Mouse (Mus musculus): ENCODE results near the gene Scly.
A peak's percentile ranks its signal among the peaks of the same experiment; 100 is the strongest.

The Scly gene

GRCm38 (mm10) chr1:91297799-91298744 is at the start of gene Scly:
Gene Scly (plus strand): TSS chr1:91298338.
- peak; percentile 97 to 99 for DNase-seq

GRCm38 (mm10) chr1:91248970-91249369 is 49.2 kb upstream of the Scly start:
- DNase-seq = no peak

DNA sequence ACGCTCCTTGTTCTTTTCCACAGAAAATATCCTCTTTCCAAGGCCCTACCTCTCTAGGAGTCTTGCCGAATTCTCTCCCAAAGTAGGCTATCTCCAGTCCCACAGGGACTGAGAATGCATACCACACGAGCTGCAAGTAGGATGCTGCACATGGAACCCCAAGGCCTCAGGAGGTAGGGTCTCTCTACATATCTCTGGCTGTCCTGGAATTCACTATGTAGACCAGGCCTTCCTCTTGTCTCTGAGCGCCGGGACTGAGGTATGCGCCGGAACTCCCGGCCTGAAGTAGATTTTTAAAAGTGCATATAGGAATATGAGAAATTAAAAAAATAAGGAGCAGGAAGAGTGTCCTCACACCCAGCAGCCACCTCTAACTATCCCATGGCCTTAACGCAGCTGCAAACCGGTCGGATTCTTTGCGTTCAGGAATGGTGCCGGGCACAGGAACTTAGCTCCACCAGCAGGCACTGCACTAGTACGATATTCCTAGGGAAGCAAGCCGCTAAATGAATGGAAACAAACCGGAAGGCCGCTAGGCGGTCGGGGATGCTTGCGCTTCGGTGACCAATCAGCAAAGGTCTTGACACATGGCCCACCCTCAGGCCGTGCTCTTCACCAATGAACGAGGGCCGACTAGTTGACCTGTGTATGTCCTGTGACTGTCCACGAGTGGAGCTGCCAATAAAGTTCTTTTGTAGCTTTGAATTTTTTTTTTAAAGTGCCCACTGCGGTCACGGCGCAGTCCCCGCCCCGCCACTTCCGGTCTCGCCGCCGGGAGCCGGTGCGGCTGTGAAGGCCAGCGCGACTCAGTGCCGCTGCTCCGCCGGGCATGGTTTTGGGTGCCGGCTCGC is 48.3 kb upstream of the Scly start, which contains the start of gene Ube2f:
Ube2f (plus strand) TSS at position 741 of the 851 bp plus-strand sequence.
- peak; percentile 94 to 98 for DNase-seq

DNA sequence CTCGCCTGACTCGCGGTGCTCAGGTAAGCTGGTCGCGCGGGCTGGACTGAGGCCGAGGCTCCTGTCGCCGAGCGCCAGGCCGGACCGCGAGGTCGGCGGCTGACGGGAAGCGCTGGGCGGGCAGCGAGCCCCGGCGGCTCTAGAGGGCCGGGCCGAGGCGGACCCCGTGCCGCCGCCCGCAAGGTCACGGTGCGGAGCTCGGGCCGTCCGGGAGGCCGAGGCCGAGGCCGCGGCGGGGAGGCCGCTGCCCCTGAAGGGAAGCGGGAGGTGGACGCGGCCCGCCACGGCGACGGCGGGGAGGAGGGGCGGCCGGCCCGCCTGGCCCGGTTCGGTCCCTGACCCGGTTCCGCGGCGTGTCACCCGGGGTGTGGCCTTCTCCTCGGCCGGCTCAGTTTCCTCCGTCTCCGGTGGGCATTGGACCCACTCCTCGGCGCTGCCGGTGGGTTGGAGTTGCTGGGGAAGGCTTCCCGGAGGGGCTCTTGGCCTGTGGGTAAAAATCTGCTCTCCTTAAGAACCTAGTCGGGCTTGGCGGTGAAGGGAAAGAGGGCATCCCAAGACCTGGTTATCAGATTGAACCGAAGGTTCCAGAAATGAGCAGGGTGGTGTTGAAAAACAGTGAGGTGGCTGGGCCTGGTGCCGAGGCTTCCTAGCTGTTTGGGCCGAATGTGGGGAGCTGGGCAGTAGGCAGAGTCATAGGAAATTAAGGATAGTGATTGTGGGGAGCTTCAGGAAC is 47.6 kb upstream of the Scly start:
- DNase-seq = peak; percentile 20 to 57

- no peak for DNase-seq
These were observed 46.9 kb upstream of the Scly start for GRCm38 (mm10) chr1:91251148-91251650.

DNA sequence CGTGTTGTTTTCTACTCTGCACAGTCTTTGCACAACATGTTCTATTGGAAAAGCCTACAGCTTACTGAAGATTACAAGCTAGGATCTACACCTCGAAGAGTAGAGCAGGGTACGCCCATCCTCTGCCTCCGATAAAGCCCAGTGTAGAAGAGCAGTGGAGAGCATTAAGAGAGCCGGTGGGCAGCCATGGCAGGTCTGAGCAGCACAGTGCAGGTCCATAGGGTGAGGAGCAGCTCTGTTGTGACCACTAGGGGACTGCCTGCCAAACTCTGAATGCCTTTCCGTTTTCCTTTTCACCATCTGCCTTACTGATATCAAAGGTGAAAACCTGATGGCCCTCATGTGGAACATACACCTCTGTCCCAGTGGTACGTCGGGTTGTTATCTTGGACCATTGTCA is 46.2 kb upstream of the Scly start:
- peak in 1 of 2 experiments; percentile 16 for DNase-seq

DNA sequence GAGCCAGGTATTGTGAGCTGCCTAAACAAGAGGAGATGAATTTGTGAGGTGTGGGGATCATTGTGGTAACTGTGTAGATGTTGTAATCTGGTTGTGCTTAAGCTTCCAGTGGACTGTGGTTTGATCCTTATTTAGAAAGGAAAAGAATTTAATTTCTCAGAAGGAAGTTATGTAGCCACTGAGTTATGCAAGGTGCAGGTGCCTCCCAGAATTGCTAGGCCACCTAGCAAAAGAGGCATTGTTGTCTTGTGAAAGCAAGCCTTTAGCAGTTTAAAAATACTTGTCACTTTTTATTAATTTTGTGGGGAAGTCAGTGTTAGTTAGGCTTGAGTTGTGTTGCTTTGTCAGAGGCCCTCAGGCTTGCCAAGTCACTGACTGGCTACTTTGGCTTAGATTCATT is 40.2 kb upstream of the Scly start:
- no peak for DNase-seq

DNA sequence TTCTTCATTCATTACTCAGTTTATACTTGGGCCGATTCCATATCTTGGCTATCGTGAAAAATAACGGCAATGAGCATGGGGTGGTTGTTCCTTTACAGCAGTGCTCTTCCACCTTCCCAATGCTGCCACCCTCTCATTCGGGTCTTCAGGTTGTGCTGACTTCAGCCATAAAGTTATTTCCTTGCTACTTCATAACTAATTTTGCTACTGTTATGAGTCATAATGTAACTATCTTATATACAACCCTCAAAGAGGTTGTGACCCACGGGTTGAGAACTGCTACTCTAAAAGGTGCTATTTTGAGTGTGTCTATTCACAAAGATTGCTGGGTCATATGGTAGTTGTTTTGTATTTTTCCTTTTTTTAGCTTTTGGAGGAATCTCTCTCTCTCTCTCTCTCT is 38.3 kb upstream of the Scly start:
- no peak for DNase-seq

GRCm38 (mm10) chr1:91262508-91262907 is 35.6 kb upstream of the Scly start:
- DNase-seq = no peak

GRCm38 (mm10) chr1:91272260-91272659 is 25.9 kb upstream of the Scly start:
- DNase-seq = no peak

GRCm38 (mm10) chr1:91276581-91276980 is 21.6 kb upstream of the Scly start:
- DNase-seq = no peak

DNA sequence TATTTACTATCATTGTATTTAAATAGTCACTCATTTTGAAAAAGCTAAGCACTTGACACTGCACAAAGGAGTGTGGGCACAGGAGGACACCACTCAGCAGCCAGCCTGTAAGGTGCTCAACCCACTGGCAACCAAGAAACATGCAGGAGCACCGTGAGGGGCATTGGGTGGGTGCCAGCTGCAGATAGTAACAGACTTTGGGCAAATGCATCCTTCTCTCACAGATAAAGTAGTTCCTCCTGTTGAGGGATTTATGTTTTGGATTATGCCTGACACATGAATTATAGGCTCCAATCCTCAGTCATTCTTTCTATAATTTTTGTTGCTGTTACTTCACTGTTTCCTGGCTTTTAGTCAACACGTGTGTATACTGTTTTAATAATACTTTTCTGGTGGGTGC is 20.7 kb upstream of the Scly start:
- no peak for DNase-seq

GRCm38 (mm10) chr1:91278410-91279119 is 19.6 kb upstream of the Scly start:
- no peak for DNase-seq

DNA sequence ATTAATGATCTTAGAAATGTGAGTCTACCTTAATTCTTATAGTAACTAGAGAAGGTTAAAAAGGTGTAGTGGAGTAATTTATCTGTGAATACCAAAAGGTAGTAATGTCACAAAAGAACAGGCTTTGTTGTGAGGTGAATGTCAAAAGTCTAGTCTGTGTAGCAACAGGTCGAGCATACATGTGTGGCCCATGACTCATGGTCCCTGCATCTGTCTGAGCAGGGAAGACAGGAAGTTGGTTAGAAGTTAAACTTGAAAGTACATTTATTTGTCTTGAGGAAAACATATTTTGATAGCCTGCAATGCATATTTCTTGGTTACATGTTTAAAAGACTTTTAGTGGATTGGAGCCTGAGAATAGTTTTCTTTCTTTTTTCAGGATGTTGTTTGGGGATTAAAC is 19.0 kb upstream of the Scly start:
- no peak for DNase-seq

DNA sequence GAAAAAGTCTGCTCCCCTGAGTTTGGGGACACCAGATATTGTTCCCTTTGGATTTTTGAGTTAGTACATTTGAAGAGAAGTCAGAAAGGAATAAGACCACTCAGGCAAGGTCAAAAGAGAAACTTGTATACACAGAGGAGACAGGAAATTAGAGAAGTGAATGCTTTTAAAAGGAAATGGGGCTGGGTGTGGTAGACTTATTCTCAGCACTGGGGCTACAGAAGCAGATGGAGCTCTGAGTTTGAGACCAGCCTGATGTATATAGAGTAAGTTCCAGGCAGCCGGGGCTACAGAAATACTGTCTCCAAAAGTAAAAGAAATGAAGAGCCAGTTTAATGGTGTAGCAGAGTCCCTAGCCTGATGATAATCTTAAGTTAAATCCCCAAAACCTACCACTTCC is 15.6 kb upstream of the Scly start:
- no peak for DNase-seq

GRCm38 (mm10) chr1:91289375-91289774 is 8.8 kb upstream of the Scly start:
- DNase-seq = no peak

- DNase-seq = peak; percentile 42 to 60
These were observed 5.9 kb upstream of the Scly start for GRCm38 (mm10) chr1:91292101-91292825.

- DNase-seq = no peak
These were observed 2.6 kb upstream of the Scly start for GRCm38 (mm10) chr1:91295544-91295943.

- DNase-seq = no peak
These were observed 1.0 kb downstream of the Scly start for GRCm38 (mm10) chr1:91299026-91299706.

DNA sequence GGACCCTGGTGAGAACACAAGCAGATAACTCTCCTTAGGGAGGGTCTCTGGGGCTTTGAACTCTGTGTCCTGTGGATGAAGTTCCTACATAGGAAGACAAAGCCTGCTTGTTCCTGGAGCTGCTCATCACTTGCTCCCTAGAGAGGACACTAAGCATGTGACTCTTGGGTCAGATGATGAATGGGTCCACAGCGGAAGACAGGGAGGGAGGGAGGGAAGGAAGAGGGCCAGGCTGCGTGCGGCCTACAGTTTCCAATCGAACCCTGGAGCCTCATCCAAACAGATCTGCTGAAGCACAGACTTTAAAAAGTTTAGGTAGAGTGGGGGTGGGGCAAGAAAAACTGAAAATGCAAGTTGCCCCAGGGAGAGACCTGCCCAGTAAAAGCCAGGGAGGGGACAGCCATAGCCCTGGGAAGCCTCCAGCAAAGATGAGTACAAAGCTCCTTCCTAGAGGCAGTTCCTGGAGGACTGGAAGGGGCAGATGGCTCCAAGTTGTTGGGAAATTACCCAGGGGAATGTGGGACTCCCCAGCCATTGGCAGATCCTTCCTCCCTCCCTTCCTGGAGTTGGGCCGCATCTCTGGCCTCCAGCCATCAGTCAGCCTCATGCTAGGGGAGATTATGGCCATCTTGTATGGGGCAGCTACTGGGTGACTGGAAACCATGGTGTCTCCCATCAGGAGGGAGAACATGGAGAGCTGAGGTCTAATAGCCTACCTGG is 1.7 kb downstream of the Scly start:
- DNase-seq = peak; percentile 65 to 78
